Mouse (Mus musculus) heart, postnatal 0 days (tissue): ENCODE results near the gene Vsir. TPM values are rescaled to one million over a fixed set of nuclear protein-coding genes. Genes with fewer than 3 reads are reported as not detected.

Experiments used
- ATAC-seq: fragments of 200-750 bp; cut with Nextera tagmentation; 2 replicates; pipeline ENCODE4 v1.8.0; 2017; ENCODE audit warnings: low read depth, moderate number of reproducible peaks, moderate library complexity; ENCODE audit not compliant: insufficient read depth
- DNase-seq: peaks from one replicate; pipeline ENCODE4 v3.0.0-alpha.2; 2016; ENCODE audit warnings: low spot score
- H3K27ac ChIP-seq: fragments of 300-500 bp; sonication (generic); 2 replicates; pipeline ENCODE4 v1.5.1; 2014; ENCODE audit warnings: low read depth, mild to moderate bottlenecking
- H3K27me3 ChIP-seq: fragments of 300-500 bp; sonication (generic); 2 replicates; pipeline ENCODE4 v1.6.1; 2014; ENCODE audit warnings: low read length, mixed read lengths; ENCODE audit not compliant: control insufficient read depth, insufficient read depth
- H3K36me3 ChIP-seq: fragments of 300-500 bp; sonication (generic); replicated peaks from 2 replicates; pipeline ENCODE4 v1.6.1; 2014; ENCODE audit warnings: low read length, mixed read lengths; ENCODE audit not compliant: control insufficient read depth, insufficient read depth
- H3K4me1 ChIP-seq: fragments of 300-500 bp; sonication (generic); 2 replicates; pipeline ENCODE4 v1.6.1; 2014; ENCODE audit warnings: antibody characterized with exemption; ENCODE audit not compliant: control insufficient read depth, insufficient read depth
- H3K4me2 ChIP-seq: fragments of 300-500 bp; sonication (generic); 2 replicates; pipeline ENCODE4 v1.6.1; 2014; ENCODE audit warnings: low read depth, mild to moderate bottlenecking, low read length, moderate library complexity
- H3K4me3 ChIP-seq: fragments of 300-500 bp; sonication (generic); 2 replicates; pipeline ENCODE4 v1.5.1; 2014; ENCODE audit warnings: low read depth, low read length
- H3K9ac ChIP-seq: fragments of 300-500 bp; sonication (generic); replicated peaks from 2 replicates; pipeline ENCODE4 v1.6.1; 2014; ENCODE audit warnings: low read depth, low read length, mixed read lengths
- H3K9me3 ChIP-seq: fragments of 300-500 bp; sonication (generic); replicated peaks from 2 replicates; pipeline ENCODE4 v1.6.1; 2016; ENCODE audit warnings: low read length; ENCODE audit not compliant: control insufficient read depth
- CTCF ChIP-seq: IDR thresholded peaks from 2 replicates; pipeline ENCODE4 v1.5.1; 2016; ENCODE audit warnings: antibody characterized with exemption, control low read depth, low read depth
- EP300 ChIP-seq: IDR thresholded peaks from 2 replicates; pipeline ENCODE4 v1.6.1; 2016; ENCODE audit warnings: antibody characterized with exemption, low read depth
- WGBS: fragments of 180-500 bp; shearing (Covaris S2); extraction: QIAGEN DNeasy Blood & Tissue Kit; methylation state at CpG from one replicate; pipeline ENCODE4 v1.1.7; 2014; 5-methylcytosine and 5-hydroxymethylcytosine counted together
- polyA plus RNA-seq: library from polyadenylated mRNA; unstranded; fragments of >200 nt; fragmentation: Nextera tagmentation; extraction: Ambion mirVana; gene quantifications from 2 replicates; pipeline ENCODE4 v1.2.1, GENCODE M21; 2015
- total RNA-seq: library from RNA; depleted of rRNA; stranded (reverse); fragments of >200 nt; gene quantifications from 2 replicates; pipeline ENCODE4 v1.2.3, GENCODE M21; 2014; ENCODE audit warnings: low replicate concordance

Gene Vsir
- total and polyA plus RNA-seq, 2 experiments from 2014 or later = 4.6 to 117 TPM

DNA sequence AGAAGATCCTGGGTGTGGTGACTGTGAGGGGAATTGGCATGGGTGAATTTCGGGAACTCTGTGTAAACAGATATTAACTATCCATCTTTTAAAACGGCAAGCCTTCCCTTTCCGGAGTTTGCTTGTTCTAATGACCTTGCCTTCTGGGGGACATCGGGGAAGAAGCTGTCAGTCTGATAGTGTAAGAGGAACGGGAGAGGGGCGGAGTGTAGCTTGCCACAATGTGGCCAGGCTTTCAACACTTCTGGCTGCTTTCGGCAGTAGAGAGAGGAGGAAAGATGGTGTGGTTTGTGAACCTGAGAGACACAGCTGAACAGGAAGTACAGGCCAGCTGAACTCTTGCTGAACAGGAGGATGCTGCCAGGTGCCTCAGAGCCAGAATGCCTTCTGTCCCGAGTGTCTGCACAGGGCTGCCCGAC is 42.8 kb downstream of the Vsir start:
- DNase-seq (no peak), ATAC-seq (0 out of 2 replicates have a peak, but pooled peaks have one; percentile 37)
- H3K4me2 ChIP-seq = peak overlapping the region; percentile 33; the same call in 1 of the 2 replicates
- no peak overlapping the region; the same call in 1 of the 2 replicates for H3K9ac ChIP-seq
- no peaks in the 10 kb centered on the region for H3K36me3 ChIP-seq
- peak overlapping the region; percentile 60; the same call in 1 of the 2 replicates for H3K27ac ChIP-seq
- H3K9me3 ChIP-seq = no peaks in the 10 kb centered on the region
- TF ChIP-seq EP300 = no peak
- TF ChIP-seq CTCF = no peak
- no peak overlapping the region for H3K4me3 ChIP-seq
- 5% methylated on average over 9 of the region's 9 CpGs for WGBS
- no peaks in the 10 kb centered on the region for H3K27me3 ChIP-seq
- H3K4me1 ChIP-seq = peaks cover 5% of the 10 kb centered on the region; the same call in 1 of the 2 replicates

DNA sequence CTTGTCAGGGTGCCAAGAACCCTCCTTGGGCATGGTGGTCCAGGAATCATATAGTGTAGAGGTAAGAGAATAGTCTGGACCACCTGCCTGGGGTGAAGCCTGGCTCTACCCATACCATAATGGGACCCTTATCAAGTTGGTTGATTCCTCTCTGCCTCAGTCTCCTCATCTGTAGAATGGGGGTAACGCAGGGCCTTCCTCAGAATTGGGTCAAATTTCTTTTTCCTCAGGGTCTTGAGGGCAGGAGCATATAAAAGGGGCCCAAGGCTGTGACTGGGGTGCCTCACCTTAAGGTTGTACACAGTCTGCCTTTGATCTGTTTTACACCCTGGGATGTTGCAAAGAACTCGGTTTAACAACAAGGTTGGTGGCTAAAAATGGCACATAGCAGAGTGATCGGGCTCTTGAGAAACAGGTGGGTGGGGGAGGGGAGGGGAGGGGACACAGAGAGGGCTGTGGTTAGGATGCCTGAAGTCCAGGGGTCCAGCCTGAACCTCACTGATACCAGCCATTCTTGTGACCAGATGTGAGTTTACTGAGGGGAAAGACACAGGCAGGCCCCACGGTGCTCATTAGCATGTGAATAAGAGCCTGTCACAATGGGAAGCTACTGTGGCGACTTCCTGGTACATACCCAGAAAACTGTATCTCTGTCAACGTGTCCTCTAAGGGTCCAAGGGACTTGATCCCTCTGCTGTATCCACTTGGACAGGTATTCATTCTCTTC is 43.7 kb downstream of the Vsir start:
- H3K36me3 ChIP-seq = no peaks in the 10 kb centered on the region
- H3K4me1 ChIP-seq = peaks cover 5% of the 10 kb centered on the region; the same call in 1 of the 2 replicates
- H3K9ac ChIP-seq = no peak overlapping the region
- no peaks in the 10 kb centered on the region for H3K27me3 ChIP-seq
- TF ChIP-seq CTCF (no peak), EP300 (no peak)
- no peaks in the 10 kb centered on the region for H3K9me3 ChIP-seq
- 0 out of 2 replicates have a peak overlapping the region, but pooled peaks have one; percentile 60 for H3K27ac ChIP-seq
- ATAC-seq (no peak), DNase-seq (no peak)
- no peak overlapping the region for H3K4me2 ChIP-seq
- 51% methylated on average over 6 of the region's 6 CpGs for WGBS
- no peak overlapping the region for H3K4me3 ChIP-seq

DNA sequence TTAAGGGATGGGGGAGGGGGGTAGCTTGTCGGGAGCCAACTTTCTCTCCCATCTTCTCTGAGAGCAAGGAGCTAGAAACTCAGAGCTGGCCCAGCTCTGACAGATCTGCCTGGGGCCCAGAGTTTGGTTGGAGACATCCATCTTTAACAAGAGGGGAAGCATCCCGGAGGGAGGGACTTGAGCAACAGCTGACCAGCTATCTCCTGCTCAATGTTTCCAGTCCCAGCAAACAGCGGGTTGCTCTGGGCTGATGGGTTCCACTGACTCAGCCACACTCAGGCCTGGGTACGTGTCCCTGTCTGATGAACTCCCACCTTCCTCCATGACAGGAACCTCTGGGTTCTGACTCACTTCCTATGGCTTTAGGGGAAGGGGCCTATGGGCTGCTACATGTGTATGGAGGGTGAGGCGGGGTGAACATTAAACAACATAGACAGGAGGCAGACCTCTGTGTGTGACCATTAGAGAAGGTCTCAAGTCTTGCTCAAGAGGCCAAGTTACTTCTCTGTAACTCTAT is 44.3 kb downstream of the Vsir start:
- H3K4me3 ChIP-seq = no peak overlapping the region
- TF ChIP-seq EP300 = no peak
- no peak for TF ChIP-seq CTCF
- whole genome bisulfite sequencing = 68% methylated on average over 5 of the region's 5 CpGs
- no peak for DNase-seq
- peaks cover 5% of the 10 kb centered on the region; the same call in 1 of the 2 replicates for H3K4me1 ChIP-seq
- no peak overlapping the region for H3K27ac ChIP-seq
- no peak overlapping the region for H3K4me2 ChIP-seq
- no peak overlapping the region for H3K9ac ChIP-seq
- H3K36me3 ChIP-seq = no peaks in the 10 kb centered on the region
- no peaks in the 10 kb centered on the region for H3K27me3 ChIP-seq
- no peak for ATAC-seq
- no peaks in the 10 kb centered on the region for H3K9me3 ChIP-seq

DNA sequence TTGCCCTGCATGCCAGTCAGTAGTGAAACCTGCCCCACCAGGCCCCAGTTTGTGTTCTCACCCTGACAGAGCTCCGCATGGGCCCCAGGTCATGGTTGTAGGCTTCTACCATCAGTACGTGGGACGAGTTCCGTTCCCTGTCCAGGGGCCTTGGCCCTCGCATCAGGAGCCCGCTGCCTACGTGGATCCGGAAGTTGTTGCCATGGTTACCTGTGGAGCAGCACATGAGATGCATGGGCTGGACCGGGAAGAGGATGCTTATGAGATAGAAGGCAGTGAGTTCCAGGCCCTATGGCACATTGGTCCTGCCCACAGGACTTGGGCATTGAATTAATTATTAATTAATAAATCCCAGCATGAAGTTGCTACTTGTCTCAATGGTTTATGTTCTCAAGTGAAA is 45.0 kb downstream of the Vsir start:
- H3K4me2 ChIP-seq = no peak overlapping the region
- WGBS = 95% methylated on average over 9 of the region's 9 CpGs
- H3K36me3 ChIP-seq = no peaks in the 10 kb centered on the region
- no peak overlapping the region for H3K4me3 ChIP-seq
- H3K9me3 ChIP-seq = no peaks in the 10 kb centered on the region
- H3K9ac ChIP-seq = no peak overlapping the region
- TF ChIP-seq EP300 (no peak), CTCF (no peak)
- no peak for ATAC-seq
- H3K27ac ChIP-seq = no peak overlapping the region
- H3K27me3 ChIP-seq = no peaks in the 10 kb centered on the region
- no peak for DNase-seq
- peaks cover 5% of the 10 kb centered on the region; the same call in 1 of the 2 replicates for H3K4me1 ChIP-seq

DNA sequence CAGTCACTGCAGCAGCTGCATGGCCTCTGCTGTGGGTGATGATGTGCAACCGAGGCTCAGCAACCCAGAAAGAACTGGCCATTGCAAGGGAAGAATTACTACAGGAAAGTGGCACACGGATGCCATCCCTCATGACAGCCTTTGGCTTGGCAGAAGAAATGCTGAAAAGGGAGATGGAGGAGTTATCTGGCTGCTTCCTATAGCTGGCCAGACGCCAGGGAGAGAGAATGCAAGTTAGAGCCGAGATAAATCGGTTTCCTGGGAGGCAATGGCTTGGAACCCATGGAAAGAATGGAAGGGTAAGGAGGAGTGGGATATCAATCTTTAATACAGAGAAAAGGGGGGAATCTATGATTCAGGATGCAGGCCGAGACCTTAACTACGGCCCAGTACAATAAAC is 48.3 kb downstream of the Vsir start:
- no peaks in the 10 kb centered on the region for H3K9me3 ChIP-seq
- H3K36me3 ChIP-seq = no peaks in the 10 kb centered on the region
- no peak overlapping the region for H3K4me3 ChIP-seq
- 49% methylated on average over 7 of the region's 7 CpGs for WGBS
- H3K4me2 ChIP-seq = no peak overlapping the region
- no peak overlapping the region for H3K27ac ChIP-seq
- no peaks in the 10 kb centered on the region for H3K27me3 ChIP-seq
- no peak for DNase-seq
- TF ChIP-seq CTCF = no peak
- TF ChIP-seq EP300 = no peak
- no peak overlapping the region for H3K9ac ChIP-seq
- H3K4me1 ChIP-seq = no peaks in the 10 kb centered on the region
- ATAC-seq = no peak

DNA sequence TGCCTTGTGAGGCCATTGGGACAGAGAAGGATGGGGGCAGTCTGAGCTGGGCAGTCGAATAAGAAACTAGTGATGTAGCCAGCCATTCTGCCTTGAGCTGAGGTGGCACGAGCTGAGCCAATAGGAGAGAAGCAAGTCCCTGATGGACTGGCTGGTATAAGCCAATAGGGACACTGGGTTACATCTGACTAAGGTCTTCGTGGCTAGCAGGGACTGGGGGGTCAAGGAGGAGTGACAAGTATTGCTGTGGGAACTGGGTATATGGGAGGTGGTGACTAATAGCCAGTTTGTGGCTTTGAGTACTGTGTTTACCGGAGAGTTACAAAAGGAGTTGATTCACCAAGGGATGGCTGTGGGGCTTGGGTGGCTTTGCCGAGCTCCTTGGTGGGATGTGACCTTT is 49.0 kb downstream of the Vsir start:
- TF ChIP-seq EP300 (no peak), CTCF (no peak)
- DNase-seq (no peak), ATAC-seq (no peak)
- Histone ChIP-seq H3K4me2 (no peak overlapping the region), H3K4me1 (no peaks in the 10 kb centered on the region), H3K27ac (no peak overlapping the region), H3K27me3 (no peaks in the 10 kb centered on the region), H3K9me3 (no peaks in the 10 kb centered on the region), H3K36me3 (no peaks in the 10 kb centered on the region), H3K4me3 (no peak overlapping the region), H3K9ac (no peak overlapping the region)
- WGBS = 60% methylated on average over 5 of the region's 5 CpGs
